Mouse (Mus musculus): Measurements from ENCODE around the gene Ccdc12.
A peak's percentile ranks its signal among the peaks of the same experiment; 100 is the strongest.
"Not testable (repeated sequence)": the region's sequence is repeated elsewhere in the genome, so short reads cannot be mapped to it uniquely, and the experiment has no call there.

Gene Ccdc12

DNA sequence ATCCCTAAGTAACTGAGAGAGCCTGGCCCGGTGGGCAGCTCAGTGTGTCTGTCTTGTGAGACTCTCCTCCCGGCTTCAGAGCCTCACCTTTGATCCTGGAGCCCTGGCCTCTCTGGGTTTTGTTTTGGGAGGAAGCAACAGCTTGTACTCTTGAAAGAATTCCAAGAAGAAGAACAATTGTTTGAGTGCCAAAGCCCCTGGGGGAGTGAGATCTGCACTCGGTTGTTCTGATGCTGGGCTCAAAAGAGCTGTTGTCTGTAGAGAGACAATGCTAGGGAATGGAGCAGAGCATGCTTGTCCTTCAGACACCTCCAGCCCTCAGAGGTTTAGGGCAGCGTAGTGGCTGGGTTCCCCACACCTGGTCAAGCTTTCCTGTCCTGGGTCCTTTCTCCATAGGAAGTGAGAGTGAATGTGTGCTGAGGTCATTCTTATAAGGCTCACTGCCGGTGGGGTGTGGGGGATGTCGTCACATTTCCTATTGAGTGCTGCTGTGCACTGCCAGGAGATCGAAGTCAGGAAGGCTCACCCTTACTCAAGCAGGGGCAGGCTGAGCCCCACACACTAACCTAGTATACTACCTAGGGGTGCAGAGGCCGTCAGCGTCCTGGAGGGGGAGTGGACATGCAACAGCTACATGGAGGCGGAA, 16.9 kb downstream of the Ccdc12 start:
- no peak for DNase-seq (ENCODE audit: low spot score)

DNA sequence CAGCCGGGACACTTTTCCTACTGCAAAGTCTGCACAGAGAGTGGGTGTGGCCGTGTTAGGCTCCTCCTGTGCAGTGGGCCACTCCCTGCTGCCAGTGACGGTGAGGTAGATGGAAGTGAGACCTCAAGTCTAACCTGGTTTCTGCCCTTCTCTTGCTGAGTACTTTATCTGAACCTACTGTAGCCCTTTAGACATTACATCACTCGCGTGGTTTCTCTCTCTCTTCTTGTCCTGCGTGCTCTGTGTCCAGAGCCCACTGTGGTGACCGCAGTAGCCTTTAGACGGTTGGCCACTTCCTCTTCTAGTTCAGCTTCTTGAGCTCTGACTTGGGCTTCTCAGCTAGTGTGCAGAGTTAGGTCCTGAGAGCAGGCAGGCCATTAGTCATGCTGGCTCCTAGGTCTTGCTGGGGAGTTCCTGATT, 20.2 kb downstream of the Ccdc12 start:
- DNase-seq (ENCODE audit: low spot score) = no peak

- no peak for DNase-seq (ENCODE audit: low spot score)
Observed at GRCm38 (mm10) chr9:110678886-110679285, 22.6 kb downstream of the Ccdc12 start.

GRCm38 (mm10) chr9:110680736-110681507, 24.6 kb downstream of the Ccdc12 start:
- DNase-seq (ENCODE audit: low spot score) = no peak

- no peak for DNase-seq (ENCODE audit: low spot score)
Observed at GRCm38 (mm10) chr9:110681817-110682216, 25.5 kb downstream of the Ccdc12 start.

- peak; percentile 19 for DNase-seq (ENCODE audit: low spot score)
Observed at GRCm38 (mm10) chr9:110682255-110682654, 26.0 kb downstream of the Ccdc12 start.

DNA sequence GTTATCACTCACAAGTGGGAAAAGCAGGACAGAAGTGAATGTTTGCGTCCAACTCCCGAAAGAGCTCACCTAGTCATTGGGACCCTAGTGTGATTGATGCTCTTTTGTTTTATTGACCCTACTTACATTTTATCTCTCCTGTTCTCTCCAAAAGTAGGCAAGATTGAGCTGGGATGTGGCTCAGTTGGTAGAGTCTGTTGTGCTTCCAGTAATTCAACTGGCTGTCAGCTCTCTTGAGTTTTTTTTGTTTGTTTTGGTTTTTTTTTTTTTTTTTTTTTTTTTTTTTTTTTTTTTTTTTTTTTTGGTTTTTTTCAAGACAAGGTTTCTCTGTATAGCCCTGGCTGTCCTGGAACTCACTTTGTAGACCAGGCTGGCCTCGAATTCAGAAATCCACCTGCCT, 26.4 kb downstream of the Ccdc12 start:
- not testable (repeated sequence) for DNase-seq (ENCODE audit: low spot score)

GRCm38 (mm10) chr9:110683574-110684099, 27.3 kb downstream of the Ccdc12 start:
- DNase-seq (ENCODE audit: low spot score) = no peak

DNA sequence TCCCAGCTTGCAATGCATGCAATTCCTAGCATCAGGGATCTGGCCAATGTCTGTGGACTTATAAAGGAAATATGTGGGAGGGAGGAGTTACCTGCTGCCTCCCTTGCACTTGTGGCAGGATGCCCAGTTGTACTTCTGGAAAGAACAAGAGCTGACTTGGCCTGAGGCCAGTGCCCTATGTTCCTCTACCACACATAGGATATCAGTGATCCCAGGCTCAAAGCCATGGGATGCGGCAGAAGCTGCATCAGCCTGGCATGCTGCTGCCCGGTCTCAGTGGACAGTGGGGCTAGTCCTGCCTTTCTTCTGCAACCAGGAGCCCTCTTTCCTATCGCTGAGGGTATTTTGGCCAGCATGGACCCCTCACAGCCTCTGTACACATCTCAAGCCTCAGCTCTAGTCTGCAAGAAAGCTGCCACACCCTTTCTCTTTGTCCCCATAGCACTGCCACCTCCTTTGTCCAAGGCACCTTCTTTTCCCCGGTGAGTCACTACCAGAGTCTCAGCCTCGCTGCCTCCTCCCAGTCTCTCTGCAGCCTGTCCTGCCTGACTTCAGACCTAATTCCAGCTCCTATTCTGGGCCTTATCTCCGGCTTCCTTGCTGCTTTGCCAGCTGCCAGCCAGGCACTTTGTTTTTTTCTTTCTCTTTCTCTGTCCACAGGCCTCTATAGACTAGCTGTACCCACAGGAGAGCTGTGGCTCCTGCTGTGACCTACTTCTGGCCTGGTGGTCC, 28.0 kb downstream of the Ccdc12 start:
- no peak for DNase-seq (ENCODE audit: low spot score)

GRCm38 (mm10) chr9:110685187-110685586, 28.9 kb downstream of the Ccdc12 start:
- DNase-seq (ENCODE audit: low spot score) = no peak

GRCm38 (mm10) chr9:110685591-110685990, 29.3 kb downstream of the Ccdc12 start:
- DNase-seq (ENCODE audit: low spot score) = no peak

DNA sequence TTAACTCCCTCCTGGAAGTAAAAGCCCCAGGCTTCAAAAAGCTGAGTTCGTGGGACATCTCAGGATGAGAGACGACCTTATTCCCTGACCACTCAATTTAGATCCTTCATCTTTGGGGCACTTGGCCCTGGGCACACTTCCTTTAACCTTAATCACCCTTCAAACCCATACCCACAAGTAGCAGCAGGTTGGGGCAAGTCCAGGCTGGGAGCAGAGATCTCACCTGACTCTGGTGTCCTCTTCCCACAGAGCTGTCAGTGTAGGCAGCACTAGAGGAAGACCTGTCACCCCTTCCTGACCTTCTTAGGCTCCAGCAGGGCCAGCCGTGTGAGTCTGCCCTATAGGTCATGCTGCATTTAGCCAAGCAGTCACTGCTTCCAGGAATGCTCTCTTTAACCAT, 30.2 kb downstream of the Ccdc12 start:
- no peak for DNase-seq (ENCODE audit: low spot score)

DNA sequence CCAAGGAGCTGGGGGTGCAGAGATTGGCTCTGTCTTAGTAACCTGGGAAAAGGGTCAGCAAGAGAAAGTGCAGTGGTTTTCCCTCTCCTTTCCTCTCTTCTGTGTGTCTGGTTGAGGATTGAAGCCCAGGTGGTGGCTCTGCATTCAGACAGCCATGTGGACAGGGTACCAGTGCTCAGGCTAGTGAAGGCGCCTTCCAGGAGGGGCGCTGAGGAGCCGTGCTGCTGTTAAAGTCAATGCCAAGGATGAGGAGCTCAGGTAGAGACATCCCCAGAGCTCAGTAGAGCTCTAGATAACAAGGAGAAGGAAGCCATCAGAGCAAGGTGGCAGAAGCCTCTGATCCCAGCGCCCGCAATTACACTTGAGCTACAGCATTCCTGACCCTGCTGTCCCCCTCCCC, 30.8 kb downstream of the Ccdc12 start:
- no peak for DNase-seq (ENCODE audit: low spot score)

DNA sequence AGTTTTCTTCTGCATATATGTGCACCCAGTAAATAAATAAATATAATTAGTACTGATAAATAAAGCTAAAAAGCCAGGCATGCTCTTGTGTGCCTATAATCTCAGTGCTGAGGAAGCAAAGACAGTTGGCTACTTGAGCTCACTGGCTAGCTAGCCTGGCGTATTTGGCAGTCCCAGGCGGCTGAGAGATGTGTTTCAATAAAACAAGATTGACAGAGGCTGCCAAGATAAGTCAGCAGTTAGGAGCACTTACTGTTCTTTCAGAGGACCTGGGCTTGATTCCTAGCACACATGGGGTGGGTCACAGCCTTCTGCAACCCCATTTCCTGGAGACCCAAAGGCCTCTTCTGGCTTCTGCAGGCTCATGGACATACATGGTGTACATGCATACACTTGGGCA, 31.5 kb downstream of the Ccdc12 start:
- DNase-seq (ENCODE audit: low spot score) = no peak

DNA sequence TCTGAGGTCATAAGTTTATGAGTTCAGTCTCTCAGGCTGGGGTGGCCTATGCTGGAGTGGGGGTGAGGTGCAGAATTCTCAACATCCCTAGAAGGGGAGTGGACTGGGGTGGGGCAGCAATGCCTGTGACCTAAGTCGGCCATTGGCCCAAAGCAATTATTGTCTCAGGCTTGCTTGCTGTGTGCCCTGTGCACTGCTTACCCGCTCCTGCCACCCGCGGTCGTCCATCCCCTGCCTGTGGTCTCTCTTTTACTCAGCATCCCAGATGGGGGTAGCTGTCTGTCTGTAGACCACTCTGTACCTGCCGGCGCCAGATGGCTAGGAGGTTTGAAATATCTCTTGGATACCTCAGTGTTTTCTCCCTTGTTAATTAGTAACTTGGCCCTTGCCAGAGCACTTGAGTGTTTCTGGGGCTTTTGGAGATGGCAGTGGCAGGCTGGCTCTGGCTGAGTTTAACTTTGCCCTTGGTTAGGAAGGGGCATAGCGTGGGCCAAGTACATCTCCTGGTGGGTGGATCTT, 33.0 kb downstream of the Ccdc12 start:
- no peak for DNase-seq (ENCODE audit: low spot score)

DNA sequence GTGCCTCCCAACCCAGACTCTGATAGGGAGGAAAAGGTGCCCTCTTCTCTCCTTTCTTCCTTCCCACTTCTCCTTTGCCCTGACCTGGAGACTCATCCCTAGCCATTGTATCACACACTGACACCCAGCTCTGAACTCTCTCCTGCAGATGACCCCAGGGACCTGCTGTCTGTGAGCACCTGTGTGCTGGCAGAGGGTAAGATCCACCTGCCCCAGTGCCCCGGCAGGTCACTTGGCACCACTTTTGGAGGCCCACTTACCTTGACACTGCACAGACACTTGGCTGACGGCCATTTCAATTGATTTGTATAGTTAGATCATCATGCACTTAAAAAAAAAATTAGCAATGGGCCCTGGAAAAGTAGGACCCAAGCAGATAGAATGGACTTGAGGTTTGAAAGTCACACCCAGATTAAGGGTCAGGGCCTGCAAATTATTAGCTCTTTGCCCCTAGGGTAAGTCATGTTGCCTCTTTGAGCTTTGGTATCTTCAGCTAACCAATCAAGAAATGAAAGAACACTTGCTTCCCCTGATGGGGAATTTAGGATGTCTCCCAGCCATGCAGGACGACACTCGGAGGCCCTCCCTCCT, 39.0 kb downstream of the Ccdc12 start:
- DNase-seq (ENCODE audit: low spot score) = no peak

DNA sequence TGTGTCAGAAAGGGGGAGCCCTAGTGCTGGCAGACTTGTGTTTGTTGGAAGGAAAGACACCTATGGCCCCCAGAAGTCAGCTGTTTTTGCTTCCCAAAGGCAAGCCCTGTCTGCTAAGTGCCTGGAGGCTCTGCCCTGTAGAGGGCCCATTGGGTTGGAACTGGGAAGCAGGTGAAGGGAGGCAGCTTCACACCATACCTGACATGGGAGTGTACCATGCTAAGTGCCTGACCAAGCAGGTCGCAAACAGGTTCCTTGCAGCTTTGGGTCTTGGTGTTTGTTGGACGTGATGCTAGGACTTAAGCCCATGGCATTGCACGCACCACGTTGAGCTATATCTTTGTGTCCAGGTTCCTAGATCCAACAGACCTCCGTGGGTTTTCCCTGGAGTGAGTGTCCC, 40.1 kb downstream of the Ccdc12 start:
- no peak for DNase-seq (ENCODE audit: low spot score)

- no peak for DNase-seq (ENCODE audit: low spot score)
Observed at GRCm38 (mm10) chr9:110697465-110697864, 41.2 kb downstream of the Ccdc12 start.

DNA sequence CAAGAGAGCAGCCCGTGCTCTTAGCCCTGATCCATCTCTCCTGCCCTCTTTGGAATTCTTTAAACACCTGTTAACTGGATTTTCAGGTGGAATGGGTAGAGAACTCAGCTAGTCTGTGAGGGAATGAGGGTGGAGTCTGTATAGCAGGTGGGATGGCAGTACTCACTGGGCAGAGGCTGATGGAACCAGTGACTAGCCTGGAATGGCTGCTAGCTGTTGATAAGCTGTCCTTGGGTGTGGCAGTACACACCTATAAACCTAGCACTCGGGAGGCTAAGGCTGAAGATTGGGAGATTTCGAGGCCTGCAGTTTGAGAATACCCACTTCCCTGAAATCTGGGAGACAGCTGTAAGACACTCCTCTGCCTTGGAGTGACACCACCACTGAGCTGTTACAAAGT, 43.3 kb downstream of the Ccdc12 start:
- no peak for DNase-seq (ENCODE audit: low spot score)

- no peak for DNase-seq (ENCODE audit: low spot score)
Observed at GRCm38 (mm10) chr9:110701114-110702032, 45.1 kb downstream of the Ccdc12 start.

GRCm38 (mm10) chr9:110702848-110703247, 46.5 kb downstream of the Ccdc12 start:
- no peak for DNase-seq (ENCODE audit: low spot score)
